Mouse (Mus musculus) hindbrain, embryonic 15.5 days (tissue): ENCODE measurements around the gene Gm20388. TPM values are rescaled to one million over a fixed set of nuclear protein-coding genes. Genes with fewer than 3 reads are reported as not detected.
"Not testable (repeated sequence)": the region's sequence is repeated elsewhere in the genome, so short reads cannot be mapped to it uniquely, and the experiment has no call there.

ENCODE experiments used
- ATAC-seq: fragments of 200-750 bp; cut with Nextera tagmentation; 2 replicates; pipeline ENCODE4 v1.8.0; 2017; ENCODE audit warnings: low read depth, moderate number of reproducible peaks, moderate TSS enrichment; ENCODE audit not compliant: low FRiP score
- H3K27ac ChIP-seq: fragments of 300-500 bp; sonication (generic); replicated peaks from 2 replicates; pipeline ENCODE4 v1.5.1; 2015; ENCODE audit warnings: mild to moderate bottlenecking, inconsistent platforms
- H3K27me3 ChIP-seq: fragments of 300-500 bp; sonication (generic); 2 replicates; pipeline ENCODE4 v1.6.1; 2015; ENCODE audit warnings: control low read depth, inconsistent platforms
- H3K36me3 ChIP-seq: fragments of 300-500 bp; sonication (generic); 2 replicates; pipeline ENCODE4 v1.6.1; 2015; ENCODE audit warnings: control low read depth, inconsistent platforms
- H3K4me1 ChIP-seq: fragments of 300-500 bp; sonication (generic); replicated peaks from 2 replicates; pipeline ENCODE4 v1.6.1; 2015; ENCODE audit warnings: control low read depth, inconsistent platforms
- H3K4me2 ChIP-seq: fragments of 300-500 bp; sonication (generic); 2 replicates; pipeline ENCODE4 v1.6.1; 2015; ENCODE audit warnings: moderate library complexity, mild to moderate bottlenecking, inconsistent platforms
- H3K4me3 ChIP-seq: fragments of 300-500 bp; sonication (generic); 2 replicates; pipeline ENCODE4 v1.5.1; 2015; ENCODE audit warnings: mild to moderate bottlenecking, inconsistent platforms
- H3K9ac ChIP-seq: fragments of 300-500 bp; sonication (generic); 2 replicates; pipeline ENCODE4 v1.6.1; 2015; ENCODE audit warnings: inconsistent platforms
- H3K9me3 ChIP-seq: fragments of 300-500 bp; sonication (generic); 2 replicates; pipeline ENCODE4 v1.6.1; 2016; ENCODE audit warnings: control low read depth, inconsistent platforms
- WGBS: fragments of 180-500 bp; shearing (Covaris S2); methylation state at CpG from one replicate; pipeline ENCODE4 v1.1.7; 2015; 5-methylcytosine and 5-hydroxymethylcytosine counted together
- polyA plus RNA-seq: library from polyadenylated mRNA; unstranded; fragments of >200 nt; fragmentation: Nextera tagmentation; extraction: Ambion mirVana; gene quantifications from 2 replicates; pipeline ENCODE4 v1.2.1, GENCODE M21; 2015

Gene Gm20388
- polyA plus RNA-seq, 1 experiment from 2014 or later, result 5.4 TPM

- 96% methylated on average over 12 of the region's 12 CpGs for WGBS
- ATAC-seq, result no peak
- Histone ChIP-seq H3K4me3 (no peak overlapping the region), H3K27ac (no peak overlapping the region), H3K36me3 (no peaks in the 10 kb centered on the region), H3K27me3 (no peaks in the 10 kb centered on the region), H3K9me3 (no peaks in the 10 kb centered on the region), H3K9ac (no peak overlapping the region), H3K4me2 (no peak overlapping the region), H3K4me1 (peaks cover 11% of the 10 kb centered on the region)
These were observed 1752.5 kb downstream of the Gm20388 start for GRCm38 (mm10) chr8:121663101-121663500.

GRCm38 (mm10) chr8:121665329-121665728 lies 1754.7 kb downstream of the Gm20388 start:
- 0 out of 2 replicates have a peak overlapping the region, but pooled peaks have one; percentile 1 for H3K9ac ChIP-seq
- H3K4me3 ChIP-seq, result no peak overlapping the region
- no peaks in the 10 kb centered on the region for H3K27me3 ChIP-seq
- 4% methylated on average over 15 of the region's 16 CpGs for WGBS
- peaks cover 24% of the 10 kb centered on the region for H3K4me1 ChIP-seq
- ATAC-seq, result peak; percentile 59
- no peaks in the 10 kb centered on the region for H3K36me3 ChIP-seq
- peak overlapping the region; percentile 32 for H3K4me2 ChIP-seq
- peak overlapping the region; percentile 63 for H3K27ac ChIP-seq
- H3K9me3 ChIP-seq, result no peaks in the 10 kb centered on the region

- not testable (repeated sequence) for H3K4me2 ChIP-seq, H3K9me3 ChIP-seq, H3K27me3 ChIP-seq, H3K36me3 ChIP-seq, H3K4me3 ChIP-seq, H3K9ac ChIP-seq
- WGBS, result 67% methylated on average over 9 of the region's 9 CpGs
- Histone ChIP-seq H3K4me1 (peaks cover 24% of the 10 kb centered on the region), H3K27ac (peak overlapping the region; percentile 36)
- ATAC-seq, result 0 out of 2 replicates have a peak, but pooled peaks have one; percentile 16
These were observed 1757.4 kb downstream of the Gm20388 start for GRCm38 (mm10) chr8:121667936-121668500.

- Histone ChIP-seq H3K9ac (no peak overlapping the region), H3K36me3 (no peaks in the 10 kb centered on the region), H3K27ac (peak overlapping the region; percentile 36), H3K4me2 (no peak overlapping the region), H3K4me1 (peaks cover 24% of the 10 kb centered on the region), H3K9me3 (no peaks in the 10 kb centered on the region), H3K4me3 (no peak overlapping the region), H3K27me3 (no peaks in the 10 kb centered on the region)
- 0 out of 2 replicates have a peak, but pooled peaks have one; percentile 23 for ATAC-seq
- 35% methylated on average over 6 of the region's 6 CpGs for WGBS
These were observed 1757.9 kb downstream of the Gm20388 start for GRCm38 (mm10) chr8:121668553-121668952.

GRCm38 (mm10) chr8:121669208-121669607 lies 1758.6 kb downstream of the Gm20388 start:
- H3K27me3 ChIP-seq, result no peaks in the 10 kb centered on the region
- WGBS, result 29% methylated on average over 8 of the region's 8 CpGs
- no peak for ATAC-seq
- H3K4me2 ChIP-seq, result no peak overlapping the region
- no peak overlapping the region for H3K4me3 ChIP-seq
- peaks cover 27% of the 10 kb centered on the region for H3K4me1 ChIP-seq
- no peaks in the 10 kb centered on the region for H3K36me3 ChIP-seq
- H3K9ac ChIP-seq, result no peak overlapping the region
- 0 out of 2 replicates have a peak overlapping the region, but pooled peaks have one; percentile 36 for H3K27ac ChIP-seq
- no peaks in the 10 kb centered on the region for H3K9me3 ChIP-seq

GRCm38 (mm10) chr8:121673153-121673552 lies 1762.5 kb downstream of the Gm20388 start:
- H3K9ac ChIP-seq, result no peak overlapping the region
- no peaks in the 10 kb centered on the region for H3K27me3 ChIP-seq
- peak overlapping the region; percentile 78 for H3K27ac ChIP-seq
- no peak overlapping the region for H3K4me3 ChIP-seq
- no peak overlapping the region for H3K4me2 ChIP-seq
- H3K9me3 ChIP-seq, result no peaks in the 10 kb centered on the region
- H3K36me3 ChIP-seq, result no peaks in the 10 kb centered on the region
- peaks cover 16% of the 10 kb centered on the region for H3K4me1 ChIP-seq
- 79% methylated on average over 4 of the region's 4 CpGs for WGBS
- ATAC-seq, result peak; percentile 25; the same call in 1 of the 2 replicates

- Histone ChIP-seq H3K9me3 (no peaks in the 10 kb centered on the region), H3K4me2 (no peak overlapping the region), H3K27ac (peak overlapping the region; percentile 78), H3K36me3 (no peaks in the 10 kb centered on the region), H3K4me1 (peaks cover 8% of the 10 kb centered on the region), H3K27me3 (no peaks in the 10 kb centered on the region), H3K4me3 (no peak overlapping the region), H3K9ac (no peak overlapping the region)
- 77% methylated on average over 5 of the region's 5 CpGs for whole genome bisulfite sequencing
- ATAC-seq, result peak; percentile 80
These were observed 1763.3 kb downstream of the Gm20388 start for GRCm38 (mm10) chr8:121673917-121674316.

- Histone ChIP-seq H3K9ac (no peak overlapping the region), H3K27me3 (no peaks in the 10 kb centered on the region), H3K9me3 (no peaks in the 10 kb centered on the region), H3K4me1 (peaks cover 3% of the 10 kb centered on the region; the same call in 1 of the 2 replicates), H3K27ac (no peak overlapping the region), H3K4me3 (no peak overlapping the region), H3K4me2 (no peak overlapping the region), H3K36me3 (no peaks in the 10 kb centered on the region)
- WGBS, result 60% methylated on average over 5 of the region's 5 CpGs
- no peak for ATAC-seq
These were observed 1763.9 kb downstream of the Gm20388 start for GRCm38 (mm10) chr8:121674524-121674923.

GRCm38 (mm10) chr8:121675161-121675560 lies 1764.5 kb downstream of the Gm20388 start:
- Histone ChIP-seq H3K9me3 (no peaks in the 10 kb centered on the region), H3K4me2 (no peak overlapping the region), H3K4me3 (no peak overlapping the region), H3K9ac (no peak overlapping the region), H3K27me3 (no peaks in the 10 kb centered on the region), H3K27ac (no peak overlapping the region), H3K4me1 (peaks cover 3% of the 10 kb centered on the region; the same call in 1 of the 2 replicates), H3K36me3 (no peaks in the 10 kb centered on the region)
- 73% methylated on average over 3 of the region's 3 CpGs for WGBS
- ATAC-seq, result no peak

GRCm38 (mm10) chr8:121675701-121676100 lies 1765.1 kb downstream of the Gm20388 start:
- no peaks in the 10 kb centered on the region for H3K9me3 ChIP-seq
- 57% methylated on average over 20 of the region's 20 CpGs for WGBS
- H3K4me3 ChIP-seq, result no peak overlapping the region
- ATAC-seq, result no peak
- H3K4me2 ChIP-seq, result no peak overlapping the region
- peaks cover 3% of the 10 kb centered on the region; the same call in 1 of the 2 replicates for H3K4me1 ChIP-seq
- no peak overlapping the region for H3K27ac ChIP-seq
- H3K36me3 ChIP-seq, result no peaks in the 10 kb centered on the region
- no peaks in the 10 kb centered on the region for H3K27me3 ChIP-seq
- H3K9ac ChIP-seq, result no peak overlapping the region

GRCm38 (mm10) chr8:121678696-121679095 lies 1768.1 kb downstream of the Gm20388 start:
- Histone ChIP-seq H3K4me3 (no peak overlapping the region), H3K9ac (no peak overlapping the region), H3K36me3 (no peaks in the 10 kb centered on the region), H3K27ac (no peak overlapping the region), H3K4me1 (peaks cover 1% of the 10 kb centered on the region; the same call in 1 of the 2 replicates), H3K27me3 (no peaks in the 10 kb centered on the region), H3K9me3 (no peaks in the 10 kb centered on the region), H3K4me2 (no peak overlapping the region)
- 72% methylated on average over 5 of the region's 5 CpGs for WGBS
- no peak for ATAC-seq

- H3K4me1 ChIP-seq, result no peaks in the 10 kb centered on the region
- no peak for ATAC-seq
- no peak overlapping the region for H3K4me2 ChIP-seq
- no peak overlapping the region for H3K9ac ChIP-seq
- H3K27ac ChIP-seq, result no peak overlapping the region
- no peaks in the 10 kb centered on the region for H3K9me3 ChIP-seq
- 88% methylated on average over 4 of the region's 4 CpGs for WGBS
- no peaks in the 10 kb centered on the region for H3K36me3 ChIP-seq
- no peaks in the 10 kb centered on the region for H3K27me3 ChIP-seq
- no peak overlapping the region for H3K4me3 ChIP-seq
These were observed 1770.3 kb downstream of the Gm20388 start for GRCm38 (mm10) chr8:121680896-121681295.

GRCm38 (mm10) chr8:121681457-121681856 lies 1770.8 kb downstream of the Gm20388 start:
- Histone ChIP-seq H3K4me1 (no peaks in the 10 kb centered on the region), H3K27ac (no peak overlapping the region), H3K4me2 (no peak overlapping the region), H3K9me3 (no peaks in the 10 kb centered on the region), H3K36me3 (no peaks in the 10 kb centered on the region), H3K4me3 (no peak overlapping the region), H3K27me3 (no peaks in the 10 kb centered on the region), H3K9ac (no peak overlapping the region)
- WGBS, result 50% methylated on average over 10 of the region's 10 CpGs
- ATAC-seq, result no peak
